Mouse (Mus musculus) bone marrow, adult 2 months (tissue): ENCODE data around the gene Mymx.

Experiments used
- CTCF ChIP-seq: fragments of 200-500 bp; IDR thresholded peaks from 2 replicates; pipeline ENCODE4 v1.5.1; 2011; ENCODE audit warnings: low read length, control low read depth; ENCODE audit not compliant: control insufficient read depth, insufficient read depth
- POLR2A ChIP-seq: fragments of 200-500 bp; IDR thresholded peaks from 2 replicates; pipeline ENCODE4 v1.6.1; 2011; ENCODE audit warnings: low read depth, mild to moderate bottlenecking, control low read depth, low read length, borderline replicate concordance; ENCODE audit not compliant: control insufficient read depth

DNA sequence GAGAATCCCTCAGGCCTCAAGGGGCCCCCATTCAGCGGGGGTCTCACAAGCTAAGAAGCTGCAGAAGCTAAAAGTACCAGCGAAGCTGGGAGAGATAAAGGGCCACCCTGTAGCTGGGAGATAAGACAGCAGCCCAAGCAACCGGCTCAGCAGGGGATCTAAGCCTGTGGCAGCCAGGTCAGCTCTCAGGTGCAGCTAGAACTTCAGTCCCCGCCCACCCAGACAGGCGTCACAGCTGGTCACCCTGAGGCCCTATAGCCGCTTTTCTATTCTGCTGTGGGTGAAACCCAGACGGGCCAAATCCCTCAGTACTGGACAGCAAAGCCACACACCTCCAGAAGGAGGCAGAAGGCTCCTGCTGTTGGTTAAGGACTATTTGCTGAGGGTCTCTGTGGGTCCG, 8.4 kb downstream of the Mymx start:
- TF ChIP-seq POLR2A (no peak), CTCF (no peak)
